Mouse (Mus musculus) limb, embryonic 11.5 days (tissue): Measurements from ENCODE around the gene Olfr461. TPM values are rescaled to one million over a fixed set of nuclear protein-coding genes. Genes with fewer than 3 reads are reported as not detected.

ENCODE experiments used
- ATAC-seq: fragments of 200-750 bp; cut with Nextera tagmentation; 2 replicates; pipeline ENCODE4 v1.8.0; 2017; ENCODE audit warnings: low read depth; ENCODE audit not compliant: insufficient number of reproducible peaks, low FRiP score, low TSS enrichment
- DNase-seq: peaks from one replicate; pipeline ENCODE4 v3.0.0-alpha.2; 2015; ENCODE audit warnings: low spot score
- H3K27ac ChIP-seq: fragments of 300-500 bp; sonication (generic); replicated peaks from 2 replicates; pipeline ENCODE4 v1.5.1; 2014; ENCODE audit warnings: low read depth, mild to moderate bottlenecking, low read length
- H3K27me3 ChIP-seq: fragments of 300-500 bp; sonication (generic); 2 replicates; pipeline ENCODE4 v1.6.1; 2014; ENCODE audit warnings: mild to moderate bottlenecking, low read length, mixed read lengths; ENCODE audit not compliant: control insufficient read depth, insufficient read depth
- H3K36me3 ChIP-seq: fragments of 300-500 bp; sonication (generic); 2 replicates; pipeline ENCODE4 v1.6.1; 2014; ENCODE audit warnings: mild to moderate bottlenecking, low read length, moderate library complexity, mixed read lengths; ENCODE audit not compliant: control insufficient read depth, insufficient read depth
- H3K4me1 ChIP-seq: fragments of 300-500 bp; sonication (generic); 2 replicates; pipeline ENCODE4 v1.6.1; 2014; ENCODE audit warnings: low read length, mixed read lengths; ENCODE audit not compliant: control insufficient read depth, insufficient read depth
- H3K4me2 ChIP-seq: fragments of 300-500 bp; sonication (generic); 2 replicates; pipeline ENCODE4 v1.6.1; 2014; ENCODE audit warnings: low read depth, mild to moderate bottlenecking, moderate library complexity; ENCODE audit not compliant: severe bottlenecking
- H3K4me3 ChIP-seq: fragments of 300-500 bp; sonication (generic); 2 replicates; pipeline ENCODE4 v1.5.1; 2014; ENCODE audit warnings: low read depth, low read length
- H3K9ac ChIP-seq: fragments of 300-500 bp; sonication (generic); 2 replicates; pipeline ENCODE4 v1.6.1; 2014; ENCODE audit warnings: mild to moderate bottlenecking, low read length
- H3K9me3 ChIP-seq: fragments of 300-500 bp; sonication (generic); 2 replicates; pipeline ENCODE4 v1.6.1; 2016; ENCODE audit warnings: low read length; ENCODE audit not compliant: control insufficient read depth
- WGBS: fragments of 180-500 bp; shearing (Covaris S2); extraction: QIAGEN DNeasy Blood & Tissue Kit; methylation state at CpG from one replicate; pipeline ENCODE4 v1.1.7; 2014; 5-methylcytosine and 5-hydroxymethylcytosine counted together
- polyA plus RNA-seq: library from polyadenylated mRNA; unstranded; fragments of >200 nt; fragmentation: Nextera tagmentation; extraction: Ambion mirVana; gene quantifications from 2 replicates; pipeline ENCODE4 v1.2.1, GENCODE M21; 2014

Gene Olfr461
- polyA plus RNA-seq, 1 experiment from 2014 or later: 0.11 TPM

DNA sequence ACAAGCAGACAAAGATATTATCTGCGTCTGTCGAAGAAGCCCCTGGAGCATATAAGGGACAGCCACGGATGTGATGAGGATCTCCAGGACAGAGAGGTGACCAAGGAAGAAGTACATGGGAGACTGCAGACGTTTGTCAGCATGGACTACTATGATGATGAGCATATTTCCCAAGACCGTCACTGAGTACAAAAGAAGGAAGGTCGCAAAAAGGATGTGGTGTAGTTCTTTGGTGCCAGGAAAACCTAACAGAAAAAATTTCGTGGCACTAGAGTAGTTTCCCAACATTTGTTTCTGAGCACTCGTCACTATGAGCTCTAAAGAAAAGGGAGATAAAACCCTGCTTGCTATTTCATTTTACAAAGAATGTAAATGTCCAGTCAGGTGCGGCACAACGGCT lies 10.2 kb downstream of the Olfr461 start:
- ATAC-seq: no peak
- WGBS: 86% methylated on average over 10 of the region's 10 CpGs

DNA sequence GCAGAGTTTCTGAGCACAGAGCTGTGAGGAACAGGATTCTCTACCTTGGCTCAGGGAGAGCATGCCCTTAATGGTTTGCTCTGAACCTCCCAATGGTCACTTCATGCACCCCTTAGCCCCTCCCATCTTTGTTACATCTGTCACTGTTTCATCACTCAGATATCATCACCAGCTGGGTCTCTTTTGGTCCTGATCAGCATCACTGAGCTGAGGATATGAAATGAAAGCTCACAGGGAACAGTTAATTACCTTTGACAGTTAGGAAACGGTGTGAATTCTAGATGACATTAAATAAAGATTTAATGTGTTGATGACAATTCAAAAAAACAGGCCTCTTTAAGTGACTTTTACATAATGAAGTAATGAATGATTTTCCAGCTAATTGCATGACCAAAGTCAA lies 35.4 kb downstream of the Olfr461 start, which contains the start of gene Prss37:
Prss37 (minus strand) TSS at position 101 of the 400 bp plus-strand sequence.
- Histone ChIP-seq H3K4me1 (no peaks in the 10 kb centered on the region), H3K9me3 (no peaks in the 10 kb centered on the region), H3K4me3 (no peak within 1 kb of the TSS), H3K27me3 (no peaks in the 10 kb centered on the region), H3K36me3 (no peaks in the 10 kb centered on the region), H3K9ac (no peak within 1 kb of the TSS), H3K27ac (no peak within 1 kb of the TSS), H3K4me2 (no peak within 1 kb of the TSS)
- no peak for ATAC-seq
- WGBS: 78% methylated on average over 1 of the region's 1 CpGs
- DNase-seq: no peak

More for the DNA sequence above, 10.2 kb downstream of the Olfr461 start:
- Histone ChIP-seq H3K9ac (no peak overlapping the region), H3K4me3 (no peak overlapping the region), H3K36me3 (no peaks in the 10 kb centered on the region), H3K27me3 (no peaks in the 10 kb centered on the region), H3K4me1 (no peaks in the 10 kb centered on the region), H3K27ac (no peak overlapping the region), H3K4me2 (no peak overlapping the region), H3K9me3 (no peaks in the 10 kb centered on the region)
- no peak for DNase-seq

DNA sequence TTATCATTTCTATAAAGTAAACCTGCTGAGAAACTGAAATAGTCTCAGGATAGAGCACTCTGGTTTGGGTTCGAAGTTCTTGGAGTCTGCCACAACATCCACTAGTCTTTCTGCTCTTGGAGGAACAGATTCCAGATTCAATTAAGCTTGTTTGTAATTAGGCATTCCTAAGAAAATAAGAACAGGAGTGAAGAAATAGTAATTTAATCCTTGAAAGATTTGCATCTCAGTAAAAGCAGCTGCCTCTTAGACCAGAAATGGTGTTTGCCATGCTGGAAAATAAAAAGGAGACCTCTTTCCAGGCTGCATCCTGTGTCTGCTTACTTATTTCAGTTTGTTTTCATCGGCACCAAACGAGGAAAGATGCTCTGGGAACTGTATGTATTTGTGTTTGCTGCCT lies 61.6 kb downstream of the Olfr461 start, which contains the start of gene Tas2r108:
Tas2r108 (plus strand) TSS at position 301 of the 400 bp plus-strand sequence.
- ATAC-seq: no peak

More for the DNA sequence above, 61.6 kb downstream of the Olfr461 start, which contains the start of gene Tas2r108:
- H3K4me1 ChIP-seq: no peaks in the 10 kb centered on the region
- H3K4me3 ChIP-seq: no peak within 1 kb of the TSS
- no peaks in the 10 kb centered on the region for H3K9me3 ChIP-seq
- no peak within 1 kb of the TSS for H3K4me2 ChIP-seq
- H3K36me3 ChIP-seq: no peaks in the 10 kb centered on the region
- no peak within 1 kb of the TSS for H3K9ac ChIP-seq
- WGBS: 92% methylated on average over 3 of the region's 3 CpGs
- H3K27me3 ChIP-seq: no peaks in the 10 kb centered on the region
- no peak for DNase-seq
- no peak within 1 kb of the TSS for H3K27ac ChIP-seq

Other genes starting within 250 kb of the Olfr461 start
- 43.1 and 46.0 TPM in 2 replicates for gene Agk, start 229.9 kb downstream of the Olfr461 start, polyA plus RNA-seq
- gene E330009J07Rik, start 118.9 kb downstream of the Olfr461 start, polyA plus RNA-seq: 12.4 and 14.6 TPM in 2 replicates
- 0.07 TPM in 1 of 2 replicates, not detected in the other for gene Wee2, start 116.0 kb downstream of the Olfr461 start, polyA plus RNA-seq
- gene Ssbp1, start 83.7 kb downstream of the Olfr461 start, polyA plus RNA-seq: 177 and 179 TPM in 2 replicates
- not detected in 2 replicates for gene Tas2r137, start 63.8 kb downstream of the Olfr461 start, polyA plus RNA-seq
- gene Tas2r108, start 61.5 kb downstream of the Olfr461 start, polyA plus RNA-seq: 0.15 TPM in 1 of 2 replicates, not detected in the other
- not detected in 2 replicates for gene Prss37, start 35.5 kb downstream of the Olfr461 start, polyA plus RNA-seq
- gene Olfr460, start 14.4 kb upstream of the Olfr461 start, polyA plus RNA-seq: 0.04 TPM in 1 of 2 replicates, not detected in the other
- 0.60 and 0.80 TPM in 2 replicates for gene Clec5a, start 30.8 kb upstream of the Olfr461 start, polyA plus RNA-seq
- not detected in 2 replicates for gene Tas2r138, start 58.3 kb upstream of the Olfr461 start, polyA plus RNA-seq
- not detected in 2 replicates for gene Mgam, start 73.8 kb upstream of the Olfr461 start, polyA plus RNA-seq